Mouse (Mus musculus) kidney, postnatal 10 days (tissue): ENCODE results near the gene Cyp4x1.
A peak's percentile ranks its signal among the peaks of the same experiment; 100 is the strongest.

Experiments used
- DNase-seq: peaks from one replicate; pipeline ENCODE4 v3.0.0; 2021; ENCODE audit warnings: mixed read lengths

Cyp4x1 gene

GRCm38 (mm10) chr4:115056371-115056920 is 77.6 kb downstream of the Cyp4x1 start, which contains the start of gene Tal1:
TSS of gene Tal1 (plus strand) at chr4:115056426.
- DNase-seq: peak; percentile 71
